Mouse (Mus musculus) testis, adult 2 months (tissue): Measurements from ENCODE around the gene Cand2.

Experiments
- CTCF ChIP-seq: fragments of 200-500 bp; IDR thresholded peaks from 2 replicates; pipeline ENCODE4 v1.5.1; 2012; ENCODE audit warnings: low read depth, mild to moderate bottlenecking, inconsistent platforms, low read length, moderate library complexity; ENCODE audit not compliant: control insufficient read depth, insufficient read depth, insufficient replicate concordance
- POLR2A ChIP-seq: fragments of 200-500 bp; IDR thresholded peaks from 2 replicates; pipeline ENCODE4 v1.6.1; 2012; ENCODE audit warnings: low read depth, mild to moderate bottlenecking, inconsistent platforms, low read length, moderate library complexity; ENCODE audit not compliant: control insufficient read depth

GRCm38 (mm10) chr6:115727570-115727969 is 46.8 kb upstream of the Cand2 start:
- TF ChIP-seq POLR2A (no peak), CTCF (no peak)
